Mouse (Mus musculus) embryonic facial prominence, embryonic 11.5 days (tissue): ENCODE results near the gene Pcdh19. TPM values are rescaled to one million over a fixed set of nuclear protein-coding genes. Genes with fewer than 3 reads are reported as not detected.
"Not testable (repeated sequence)": the region's sequence is repeated elsewhere in the genome, so short reads cannot be mapped to it uniquely, and the experiment has no call there.

Experiments used
- ATAC-seq: fragments of 200-750 bp; cut with Nextera tagmentation; replicated peaks from 2 replicates; pipeline ENCODE4 v1.8.0; 2017; ENCODE audit warnings: low read depth; ENCODE audit not compliant: insufficient number of reproducible peaks, low FRiP score, low TSS enrichment
- DNase-seq: peaks from one replicate; pipeline ENCODE4 v3.0.0-alpha.2; 2015; ENCODE audit warnings: low spot score
- H3K27ac ChIP-seq: fragments of 300-500 bp; sonication (generic); replicated peaks from 2 replicates; pipeline ENCODE4 v1.5.1; 2014; ENCODE audit warnings: mild to moderate bottlenecking, low read depth, low read length, control low read depth
- H3K27me3 ChIP-seq: fragments of 300-500 bp; sonication (generic); 2 replicates; pipeline ENCODE4 v1.6.1; 2014; ENCODE audit warnings: mild to moderate bottlenecking, low read length, moderate library complexity, mixed read lengths; ENCODE audit not compliant: control insufficient read depth, insufficient read depth
- H3K36me3 ChIP-seq: fragments of 300-500 bp; sonication (generic); replicated peaks from 2 replicates; pipeline ENCODE4 v1.6.1; 2014; ENCODE audit warnings: low read depth, mild to moderate bottlenecking, low read length, moderate library complexity, mixed read lengths; ENCODE audit not compliant: control insufficient read depth, insufficient read depth
- H3K4me1 ChIP-seq: fragments of 300-500 bp; sonication (generic); 2 replicates; pipeline ENCODE4 v1.6.1; 2014; ENCODE audit warnings: low read length, mixed read lengths; ENCODE audit not compliant: control insufficient read depth, insufficient read depth
- H3K4me2 ChIP-seq: fragments of 300-500 bp; sonication (generic); 2 replicates; pipeline ENCODE4 v1.6.1; 2014; ENCODE audit warnings: low read depth, mild to moderate bottlenecking, control low read depth, low read length, moderate library complexity
- H3K4me3 ChIP-seq: fragments of 300-500 bp; sonication (generic); 2 replicates; pipeline ENCODE4 v1.5.1; 2014; ENCODE audit warnings: low read depth, low read length, control low read depth
- H3K9ac ChIP-seq: fragments of 300-500 bp; sonication (generic); replicated peaks from 2 replicates; pipeline ENCODE4 v1.6.1; 2014; ENCODE audit warnings: mild to moderate bottlenecking, control low read depth, low read length
- H3K9me3 ChIP-seq: fragments of 300-500 bp; sonication (generic); replicated peaks from 2 replicates; pipeline ENCODE4 v1.6.1; 2016; ENCODE audit warnings: mild to moderate bottlenecking, low read length, inconsistent platforms, mixed read lengths; ENCODE audit not compliant: control insufficient read depth
- WGBS: fragments of 180-500 bp; shearing (Covaris S2); extraction: QIAGEN DNeasy Blood & Tissue Kit; methylation state at CpG from one replicate; pipeline ENCODE4 v1.1.7; 2014; 5-methylcytosine and 5-hydroxymethylcytosine counted together
- polyA plus RNA-seq: library from polyadenylated mRNA; unstranded; fragments of >200 nt; fragmentation: Nextera tagmentation; extraction: Ambion mirVana; gene quantifications from 2 replicates; pipeline ENCODE4 v1.2.1, GENCODE M21; 2014

Gene Pcdh19
- polyA plus RNA-seq = 4.7 and 5.2 TPM in 2 replicates

- ATAC-seq (peak; percentile 94), DNase-seq (peak; percentile 84)
- Histone ChIP-seq H3K36me3 (no peaks in the 10 kb centered on the region), H3K27me3 (peaks cover 5% of the 10 kb centered on the region; the same call in 1 of the 2 replicates), H3K4me2 (peak within 1 kb of the TSS; percentile 77), H3K9me3 (no peaks in the 10 kb centered on the region), H3K27ac (peak within 1 kb of the TSS; percentile 20; the same call in 1 of the 2 replicates), H3K4me3 (peak within 1 kb of the TSS; percentile 54), H3K9ac (peak within 1 kb of the TSS; percentile 54), H3K4me1 (no peaks in the 10 kb centered on the region)
- WGBS = 27% methylated on average over 22 of the region's 26 CpGs
Measured at GRCm38 (mm10) chrX:133688840-133689239, at the start of gene Pcdh19. TSS of gene Pcdh19 (minus strand) at chrX:133688987.

GRCm38 (mm10) chrX:133735871-133736270 is 47.1 kb upstream of the Pcdh19 start:
- WGBS = 83% methylated on average over 2 of the region's 2 CpGs
- no peaks in the 10 kb centered on the region for H3K4me1 ChIP-seq
- no peaks in the 10 kb centered on the region for H3K9me3 ChIP-seq
- H3K27me3 ChIP-seq = no peaks in the 10 kb centered on the region
- no peak for DNase-seq
- H3K4me2 ChIP-seq = no peak overlapping the region
- ATAC-seq = no peak
- no peaks in the 10 kb centered on the region for H3K36me3 ChIP-seq
- H3K27ac ChIP-seq = no peak overlapping the region
- no peak overlapping the region for H3K4me3 ChIP-seq
- H3K9ac ChIP-seq = no peak overlapping the region

GRCm38 (mm10) chrX:133734984-133735383 is 46.2 kb upstream of the Pcdh19 start:
- Histone ChIP-seq H3K4me3 (no peak overlapping the region), H3K4me1 (no peaks in the 10 kb centered on the region), H3K36me3 (no peaks in the 10 kb centered on the region), H3K27me3 (no peaks in the 10 kb centered on the region), H3K4me2 (no peak overlapping the region), H3K9me3 (no peaks in the 10 kb centered on the region), H3K27ac (no peak overlapping the region), H3K9ac (no peak overlapping the region)
- ATAC-seq (no peak), DNase-seq (peak; percentile 31)
- 53% methylated on average over 6 of the region's 6 CpGs for WGBS

GRCm38 (mm10) chrX:133721517-133721916 is 32.7 kb upstream of the Pcdh19 start:
- WGBS = 79% methylated on average over 3 of the region's 3 CpGs
- Histone ChIP-seq H3K4me2 (no peak overlapping the region), H3K27ac (no peak overlapping the region), H3K27me3 (no peaks in the 10 kb centered on the region), H3K36me3 (no peaks in the 10 kb centered on the region), H3K9ac (no peak overlapping the region), H3K9me3 (no peaks in the 10 kb centered on the region), H3K4me1 (no peaks in the 10 kb centered on the region), H3K4me3 (no peak overlapping the region)
- ATAC-seq (no peak), DNase-seq (no peak)

- no peaks in the 10 kb centered on the region for H3K9me3 ChIP-seq
- ATAC-seq (no peak), DNase-seq (no peak)
- H3K27me3 ChIP-seq = no peaks in the 10 kb centered on the region
- H3K4me2 ChIP-seq = no peak overlapping the region
- no peaks in the 10 kb centered on the region for H3K4me1 ChIP-seq
- no peak overlapping the region for H3K9ac ChIP-seq
- no peaks in the 10 kb centered on the region for H3K36me3 ChIP-seq
- H3K4me3 ChIP-seq = no peak overlapping the region
- H3K27ac ChIP-seq = no peak overlapping the region
- WGBS = 67% methylated on average over 2 of the region's 2 CpGs
Measured at GRCm38 (mm10) chrX:133710621-133711020, 21.8 kb upstream of the Pcdh19 start.

DNA sequence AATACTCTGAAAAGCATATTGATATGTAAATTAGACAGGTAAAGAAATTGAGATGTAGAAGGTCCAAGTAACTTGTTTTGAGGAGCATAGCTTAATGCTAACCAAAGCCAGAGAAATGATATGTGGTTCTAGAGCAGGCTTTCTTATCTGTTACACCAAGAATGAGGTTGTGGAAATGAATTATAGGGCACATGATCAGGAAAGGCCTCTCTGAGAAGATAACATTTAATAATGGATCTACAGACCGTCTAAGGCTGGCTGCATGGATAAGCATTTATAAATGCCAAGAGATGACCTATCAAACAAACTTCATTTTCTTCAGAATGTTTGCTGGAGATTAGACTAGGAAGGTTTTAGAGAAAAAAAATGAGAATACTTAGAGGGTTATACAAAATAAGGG is 14.1 kb upstream of the Pcdh19 start:
- no peak overlapping the region for H3K9ac ChIP-seq
- no peaks in the 10 kb centered on the region for H3K4me1 ChIP-seq
- 94% methylated on average over 1 of the region's 1 CpGs for WGBS
- no peaks in the 10 kb centered on the region for H3K27me3 ChIP-seq
- H3K9me3 ChIP-seq = no peaks in the 10 kb centered on the region
- ATAC-seq = no peak
- no peak overlapping the region for H3K27ac ChIP-seq
- no peaks in the 10 kb centered on the region for H3K36me3 ChIP-seq
- DNase-seq = no peak
- no peak overlapping the region for H3K4me3 ChIP-seq
- H3K4me2 ChIP-seq = no peak overlapping the region

DNA sequence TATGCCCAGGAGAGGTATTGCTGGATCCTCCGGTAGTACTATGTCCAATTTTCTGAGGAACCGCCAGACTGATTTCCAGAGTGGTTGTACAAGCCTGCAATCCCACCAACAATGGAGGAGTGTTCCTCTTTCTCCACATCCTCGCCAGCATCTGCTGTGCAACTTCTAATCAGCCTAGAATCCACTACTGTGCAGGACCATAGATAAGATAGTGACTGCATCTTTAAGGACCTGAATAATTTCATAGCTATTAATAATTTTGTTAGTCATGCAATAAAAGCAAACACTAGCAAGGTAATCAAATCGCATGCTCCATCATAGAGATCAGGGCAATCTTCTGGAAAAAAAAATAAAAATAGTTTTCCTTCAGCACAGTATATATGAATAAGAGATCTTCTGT is 9.1 kb upstream of the Pcdh19 start:
- ATAC-seq, H3K27ac ChIP-seq, H3K36me3 ChIP-seq, H3K9me3 ChIP-seq, H3K9ac ChIP-seq, H3K4me1 ChIP-seq, H3K4me3 ChIP-seq, H3K27me3 ChIP-seq, H3K4me2 ChIP-seq, DNase-seq: not testable (repeated sequence)
- 84% methylated on average over 2 of the region's 4 CpGs for WGBS

GRCm38 (mm10) chrX:133696461-133696860 is 7.7 kb upstream of the Pcdh19 start:
- no peak overlapping the region for H3K4me2 ChIP-seq
- no peak overlapping the region for H3K27ac ChIP-seq
- H3K27me3 ChIP-seq = no peaks in the 10 kb centered on the region
- ATAC-seq (no peak), DNase-seq (no peak)
- H3K4me3 ChIP-seq = no peak overlapping the region
- no peaks in the 10 kb centered on the region for H3K36me3 ChIP-seq
- H3K9me3 ChIP-seq = no peaks in the 10 kb centered on the region
- H3K9ac ChIP-seq = no peak overlapping the region
- WGBS = 42% methylated on average over 4 of the region's 4 CpGs
- H3K4me1 ChIP-seq = no peaks in the 10 kb centered on the region
